Mouse (Mus musculus) thymus, postnatal 36 days (tissue): ENCODE data around the gene Wdfy1.

Experiments
- DNase-seq, 2 experiments: peaks; one replicate each; pipeline ENCODE4 v3.0.0; 2022; ENCODE audit warnings: mixed read lengths in 2 of 2

The Wdfy1 gene

GRCm38 (mm10) chr1:79759436-79759972, 16.4 kb downstream of the Wdfy1 start:
- DNase-seq, result no peak

GRCm38 (mm10) chr1:79759006-79759405, 16.9 kb downstream of the Wdfy1 start:
- DNase-seq, result no peak

GRCm38 (mm10) chr1:79757597-79757996, 18.3 kb downstream of the Wdfy1 start:
- DNase-seq, result no peak

- DNase-seq, result no peak
These were observed 18.8 kb downstream of the Wdfy1 start for GRCm38 (mm10) chr1:79757161-79757560.

GRCm38 (mm10) chr1:79756417-79756816, 19.5 kb downstream of the Wdfy1 start:
- DNase-seq, result no peak

GRCm38 (mm10) chr1:79755376-79755775, 20.6 kb downstream of the Wdfy1 start:
- no peak for DNase-seq

GRCm38 (mm10) chr1:79754936-79755335, 21.0 kb downstream of the Wdfy1 start:
- DNase-seq, result no peak

- no peak for DNase-seq
These were observed 22.5 kb downstream of the Wdfy1 start for GRCm38 (mm10) chr1:79753456-79753855.

- no peak for DNase-seq
These were observed 23.1 kb downstream of the Wdfy1 start for GRCm38 (mm10) chr1:79752714-79753340.

GRCm38 (mm10) chr1:79752015-79752695, 23.8 kb downstream of the Wdfy1 start:
- no peak for DNase-seq

GRCm38 (mm10) chr1:79751186-79751585, 24.8 kb downstream of the Wdfy1 start:
- DNase-seq, result no peak

- no peak for DNase-seq
These were observed 29.9 kb downstream of the Wdfy1 start for GRCm38 (mm10) chr1:79746056-79746455.

- no peak for DNase-seq
These were observed 32.6 kb downstream of the Wdfy1 start for GRCm38 (mm10) chr1:79743385-79743784.

- no peak for DNase-seq
These were observed 33.0 kb downstream of the Wdfy1 start for GRCm38 (mm10) chr1:79742949-79743348.

GRCm38 (mm10) chr1:79741002-79741401, 34.9 kb downstream of the Wdfy1 start:
- DNase-seq, result no peak

GRCm38 (mm10) chr1:79739726-79740125, 36.2 kb downstream of the Wdfy1 start:
- DNase-seq, result no peak

GRCm38 (mm10) chr1:79736408-79736807, 39.5 kb downstream of the Wdfy1 start:
- no peak for DNase-seq

- no peak for DNase-seq
These were observed 41.1 kb downstream of the Wdfy1 start for GRCm38 (mm10) chr1:79734794-79735193.

- peak in 1 of 2 experiments; percentile 6 for DNase-seq
These were observed 61.6 kb downstream of the Wdfy1 start for GRCm38 (mm10) chr1:79714152-79714923.

GRCm38 (mm10) chr1:79713081-79713480, 62.9 kb downstream of the Wdfy1 start:
- DNase-seq, result no peak

- peak; percentile 64 to 68 for DNase-seq
These were observed 64.5 kb downstream of the Wdfy1 start for GRCm38 (mm10) chr1:79711147-79712126.

- DNase-seq, result no peak
These were observed 65.3 kb downstream of the Wdfy1 start for GRCm38 (mm10) chr1:79710678-79711077.
